Mouse (Mus musculus): ENCODE measurements around the gene Senp2.
"Not testable (repeated sequence)": the region's sequence is repeated elsewhere in the genome, so short reads cannot be mapped to it uniquely, and the experiment has no call there.

Senp2 gene

GRCm38 (mm10) chr16:22009099-22009584 is at the start of gene Senp2:
Senp2 (plus strand) TSS chr16:22009484.
- DNase-seq: peak; percentile 100

GRCm38 (mm10) chr16:21965576-21965975 is 43.7 kb upstream of the Senp2 start:
- no peak for DNase-seq

- DNase-seq: no peak
Observed at GRCm38 (mm10) chr16:21969874-21970273, 39.4 kb upstream of the Senp2 start.

- no peak for DNase-seq
Observed at GRCm38 (mm10) chr16:21970536-21970935, 38.7 kb upstream of the Senp2 start.

- DNase-seq: no peak
Observed at GRCm38 (mm10) chr16:21971446-21971845, 37.8 kb upstream of the Senp2 start.

- DNase-seq: no peak
Observed at GRCm38 (mm10) chr16:21976203-21976602, 33.1 kb upstream of the Senp2 start.

- DNase-seq: no peak
Observed at GRCm38 (mm10) chr16:21977347-21977746, 31.9 kb upstream of the Senp2 start.

- DNase-seq: no peak
Observed at GRCm38 (mm10) chr16:21983146-21983545, 26.1 kb upstream of the Senp2 start.

- DNase-seq: no peak
Observed at GRCm38 (mm10) chr16:21983581-21983980, 25.7 kb upstream of the Senp2 start.

- no peak for DNase-seq
Observed at GRCm38 (mm10) chr16:21984091-21984490, 25.2 kb upstream of the Senp2 start.

- no peak for DNase-seq
Observed at GRCm38 (mm10) chr16:21986191-21986590, 23.1 kb upstream of the Senp2 start.

GRCm38 (mm10) chr16:21987956-21988355 is 21.3 kb upstream of the Senp2 start:
- DNase-seq: no peak

- not testable (repeated sequence) for DNase-seq
Observed at GRCm38 (mm10) chr16:21990893-21991292, 18.4 kb upstream of the Senp2 start.

GRCm38 (mm10) chr16:21991774-21992173 is 17.5 kb upstream of the Senp2 start:
- no peak for DNase-seq

- DNase-seq: peak; percentile 15
Observed at GRCm38 (mm10) chr16:21995304-21995703, 14.0 kb upstream of the Senp2 start, which contains the start of gene Liph. Liph (minus strand) TSS chr16:21995663.

GRCm38 (mm10) chr16:21996402-21996801 is 12.9 kb upstream of the Senp2 start:
- DNase-seq: no peak

GRCm38 (mm10) chr16:21996881-21997641 is 12.2 kb upstream of the Senp2 start:
- DNase-seq: no peak

- DNase-seq: no peak
Observed at GRCm38 (mm10) chr16:21998061-21998460, 11.2 kb upstream of the Senp2 start.

GRCm38 (mm10) chr16:21999941-22000690 is 9.2 kb upstream of the Senp2 start:
- no peak for DNase-seq

- no peak for DNase-seq
Observed at GRCm38 (mm10) chr16:22001172-22001571, 8.1 kb upstream of the Senp2 start.

GRCm38 (mm10) chr16:22001606-22002005 is 7.7 kb upstream of the Senp2 start:
- no peak for DNase-seq

- no peak for DNase-seq
Observed at GRCm38 (mm10) chr16:22009596-22009995, 312 bp downstream of the Senp2 start.

- DNase-seq: no peak
Observed at GRCm38 (mm10) chr16:22015569-22015968, 6.3 kb downstream of the Senp2 start.

GRCm38 (mm10) chr16:22022122-22022521 is 12.8 kb downstream of the Senp2 start:
- no peak for DNase-seq
